9 mouse cellular contexts compared by ENCODE assay signal in genomic region chr1:43447602-43448287, GRCm38 (mm10). TPM values are rescaled to one million over a fixed set of nuclear protein-coding genes. Genes with fewer than 3 reads are reported as not detected.
A peak's percentile ranks its signal among the peaks of the same experiment; 100 is the strongest.
DNase-seq lines count a peak whose midpoint lies in the region; ATAC-seq lines count a peak whose summit lies in the region.
"Had no signal": no experiment of that assay in that cellular context is flagged by ENCODE, and none has a peak within 500 bp of the region (broad histone marks: within the 10 kb centered on the region; RNA-seq: fewer than 3 reads in every experiment).

No protein-coding gene starts in this region.

- H3K9ac ChIP-seq in heart, embryonic 11.5 days (ENCODE audit: low read depth, low read length) = peak overlapping the region; percentile 99; the same call in 1 of the 2 replicates
- H3K9ac ChIP-seq in hindbrain, embryonic 13.5 days = peak overlapping the region; percentile 96
- no peak overlapping the region for H3K9ac ChIP-seq in midbrain, embryonic 12.5 days (replicated peaks)

- peak overlapping the region; percentile 22; the same call in 1 of the 2 replicates for H3K27ac ChIP-seq in heart, embryonic 11.5 days (ENCODE audit: low read depth, low read length)
- H3K27ac ChIP-seq in hindbrain, embryonic 13.5 days = no peak overlapping the region
- H3K27ac ChIP-seq in midbrain, embryonic 12.5 days (replicated peaks) = no peak overlapping the region

- 58% methylated on average over 9 of the region's 9 CpGs for WGBS in heart, embryonic 11.5 days (ENCODE audit: insufficient replicate concordance)
- WGBS in hindbrain, embryonic 13.5 days = 51% methylated on average over 9 of the region's 9 CpGs
- WGBS in midbrain, embryonic 12.5 days = 48% methylated on average over 9 of the region's 9 CpGs

- peak overlapping the region; percentile 97 for H3K4me2 ChIP-seq in heart, embryonic 11.5 days
- H3K4me2 ChIP-seq in hindbrain, embryonic 13.5 days = peak overlapping the region; percentile 95
- H3K4me2 ChIP-seq in midbrain, embryonic 12.5 days (replicated peaks) = peak overlapping the region; percentile 90

- H3K4me1 ChIP-seq in heart, embryonic 11.5 days (ENCODE audit: control insufficient read depth, insufficient read depth, low read length) = peaks cover 36% of the 10 kb centered on the region
- H3K4me1 ChIP-seq in hindbrain, embryonic 13.5 days (replicated peaks) = peaks cover 49% of the 10 kb centered on the region
- peaks cover 29% of the 10 kb centered on the region for H3K4me1 ChIP-seq in midbrain, embryonic 12.5 days

- H3K27me3 ChIP-seq in heart, embryonic 11.5 days (ENCODE audit: control insufficient read depth, insufficient read depth, low read length) = no peaks in the 10 kb centered on the region
- no peaks in the 10 kb centered on the region for H3K27me3 ChIP-seq in hindbrain, embryonic 13.5 days
- no peaks in the 10 kb centered on the region; the same call in 1 of the 2 replicates for H3K27me3 ChIP-seq in midbrain, embryonic 12.5 days

- DNase-seq in heart, adult 8-10 months (ENCODE audit: low spot score) = no peak
- peak; percentile 61 for DNase-seq in Muller cell, postnatal 12 days (ENCODE audit: inconsistent ontology term)
- DNase-seq in left cerebral cortex, adult 18-20 months (ENCODE audit: low spot score in 2 of 2) = no peak
- DNase-seq in thymus, postnatal 10 days (ENCODE audit: low spot score in 2 of 2) = no peak
- no peak for DNase-seq in adrenal gland, adult 18-20 months (ENCODE audit: low spot score in 2 of 2)
- DNase-seq: layer of hippocampus, adult 9-11 months had no signal

- no peak for ATAC-seq in heart, embryonic 11.5 days (replicated peaks; ENCODE audit: insufficient number of reproducible peaks, low FRiP score, low TSS enrichment)
- no peak for ATAC-seq in hindbrain, embryonic 13.5 days (ENCODE audit: low FRiP score)
- no peak for ATAC-seq in midbrain, embryonic 12.5 days (ENCODE audit: low FRiP score, low read depth)

- no peaks in the 10 kb centered on the region for H3K36me3 ChIP-seq in heart, embryonic 11.5 days (ENCODE audit: control insufficient read depth, insufficient read depth, low read length)
- no peaks in the 10 kb centered on the region for H3K36me3 ChIP-seq in hindbrain, embryonic 13.5 days
- H3K36me3 ChIP-seq in midbrain, embryonic 12.5 days = no peaks in the 10 kb centered on the region

- peak overlapping the region; percentile 84 for H3K4me3 ChIP-seq in heart, embryonic 11.5 days (ENCODE audit: low read depth, low read length)
- peak overlapping the region; percentile 99 for H3K4me3 ChIP-seq in hindbrain, embryonic 13.5 days
- peak overlapping the region; percentile 92; the same call in 1 of the 2 replicates for H3K4me3 ChIP-seq in midbrain, embryonic 12.5 days

- no peaks in the 10 kb centered on the region for H3K9me3 ChIP-seq in heart, embryonic 11.5 days (replicated peaks; ENCODE audit: control insufficient read depth, low read length)
- H3K9me3 ChIP-seq in hindbrain, embryonic 13.5 days = no peaks in the 10 kb centered on the region
- H3K9me3 ChIP-seq in midbrain, embryonic 12.5 days = no peaks in the 10 kb centered on the region

RNA-seq across cellular contexts. Expression of gene Nck2, which starts 3.4 kb away (rescaled TPM):
- polyA plus RNA-seq in heart, embryonic 11.5 days (2014; fragmentation: Nextera tagmentation; extraction: Ambion mirVana) = 24.6 and 26.7 TPM in 2 replicates
- total RNA-seq in heart, adult 8-10 months (2022) = 10 to 100 TPM; 10.9 to 15.9 (median 13.0) TPM
- polyA plus RNA-seq in hindbrain, embryonic 13.5 days (2015; fragmentation: Nextera tagmentation; extraction: Ambion mirVana) = 37.1 and 42.7 TPM in 2 replicates
- polyA plus RNA-seq in midbrain, embryonic 12.5 days (2016; fragmentation: Nextera tagmentation; extraction: Ambion mirVana) = 41.8 and 44.1 TPM in 2 replicates
- 10 to 100 TPM; 40.2 to 40.7 TPM for total RNA-seq in left cerebral cortex, adult 18-20 months (2021)
- total RNA-seq in adrenal gland, adult 18-20 months (2021) = 10 to 100 TPM; 28.6 to 30.8 TPM
